Mouse (Mus musculus) leukemia stem cell, adult 10-12 weeks (primary cell): Measurements from ENCODE around the gene Syt16. TPM values are rescaled to one million over a fixed set of nuclear protein-coding genes. Genes with fewer than 3 reads are reported as not detected.

ENCODE experiments used
- polyA plus RNA-seq: library from polyadenylated mRNA; stranded (reverse); fragments of >175 nt; gene quantifications from 2 replicates; pipeline ENCODE4 v1.2.3, GENCODE M21; 2012; ENCODE audit warnings: low replicate concordance

Gene Syt16
- polyA plus RNA-seq = 0.07 TPM in 1 of 2 replicates, not detected in the other

DNA sequence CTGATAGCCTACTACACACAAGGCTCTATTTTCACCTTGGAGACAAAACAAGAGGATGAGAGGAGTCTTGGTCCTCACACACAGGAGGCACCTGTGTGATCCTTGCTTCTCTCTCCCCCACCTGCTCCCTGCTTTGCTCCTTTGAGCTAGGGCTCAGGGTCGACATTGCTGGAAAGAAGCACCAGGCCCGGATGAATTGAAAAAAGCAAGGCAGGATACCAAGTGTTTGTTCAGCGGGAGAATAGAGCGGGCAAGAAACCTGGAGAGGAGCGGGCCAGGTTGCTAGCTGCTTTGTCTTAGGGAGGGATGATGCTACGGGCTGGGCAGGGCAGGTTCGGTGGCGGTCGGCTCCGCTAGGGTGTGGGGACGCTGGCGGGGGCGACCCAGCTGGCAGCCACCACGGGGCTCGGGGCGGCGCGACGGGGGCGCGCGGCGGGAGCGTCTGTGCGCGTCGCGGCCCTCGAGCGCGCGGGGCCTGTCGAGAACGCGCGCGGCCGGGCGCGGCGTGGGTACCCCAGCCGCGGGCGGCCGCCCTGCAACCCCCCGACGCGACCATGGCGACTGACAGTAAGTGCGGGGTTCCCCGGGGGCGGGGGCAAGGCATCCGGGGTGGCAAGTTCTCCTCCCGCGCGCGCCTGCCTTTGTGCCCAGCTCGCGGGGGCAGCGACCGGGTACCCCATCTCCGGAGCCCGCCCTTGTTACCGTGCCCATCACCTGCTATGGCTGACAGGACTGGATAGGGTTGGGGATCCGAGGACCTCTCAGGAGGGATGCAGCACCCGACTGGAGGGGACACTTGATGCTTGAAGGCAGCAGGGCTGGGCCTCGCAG, at the start of gene Syt16:
Gene Syt16, plus strand, starts transcription at position 365 of the 831 bp plus-strand sequence.

DNA sequence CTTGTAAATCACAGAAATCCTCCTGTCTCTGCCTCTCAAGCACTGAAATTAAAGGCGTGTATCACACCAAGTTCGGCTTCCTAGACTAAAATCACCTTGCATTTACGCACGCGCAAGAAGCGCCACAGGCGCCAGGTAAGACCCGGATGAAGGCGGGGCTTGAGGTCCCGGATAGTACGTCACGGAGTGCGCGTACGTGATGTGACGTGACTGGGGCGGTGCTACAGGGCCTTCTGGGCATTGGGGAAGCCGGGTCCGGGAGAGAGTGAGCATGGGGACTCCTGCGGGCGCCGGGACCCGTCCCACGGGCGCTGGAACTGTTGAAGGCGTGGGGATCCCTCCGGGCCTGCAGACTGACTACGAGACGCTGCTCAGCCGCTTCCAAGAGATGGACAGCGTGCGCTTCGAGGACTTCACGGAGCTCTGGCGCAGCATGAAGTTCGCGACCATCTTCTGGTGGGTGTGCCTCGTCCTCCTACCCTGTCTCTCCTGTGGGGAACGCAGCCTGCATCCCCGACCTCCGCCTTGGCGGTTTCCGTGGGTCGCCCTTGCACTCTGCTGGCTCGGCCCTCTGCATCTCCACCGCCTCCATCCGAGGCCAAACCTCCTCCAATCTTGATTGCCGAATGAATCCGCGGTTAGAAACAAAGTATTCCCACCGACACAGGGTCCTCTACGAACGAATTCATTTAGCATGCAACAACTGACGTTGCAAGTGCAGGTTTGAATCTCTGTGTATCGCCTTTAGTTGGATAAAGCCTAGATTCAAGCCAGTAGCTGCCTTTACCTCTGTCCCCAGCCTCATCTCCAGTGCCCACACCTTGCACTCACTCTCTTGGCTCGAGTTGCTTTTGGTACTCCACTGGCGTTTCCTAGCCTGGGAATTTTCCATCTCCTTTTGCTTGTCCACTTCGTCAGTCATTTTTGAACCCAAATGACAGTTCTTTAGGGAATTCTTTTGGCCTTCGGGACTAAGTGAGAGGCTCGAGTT, 32.9 kb upstream of the Syt16 start, which contains the start of gene Snapc1:
Gene Snapc1, plus strand, starts transcription at position 191 of the 991 bp plus-strand sequence.

DNA sequence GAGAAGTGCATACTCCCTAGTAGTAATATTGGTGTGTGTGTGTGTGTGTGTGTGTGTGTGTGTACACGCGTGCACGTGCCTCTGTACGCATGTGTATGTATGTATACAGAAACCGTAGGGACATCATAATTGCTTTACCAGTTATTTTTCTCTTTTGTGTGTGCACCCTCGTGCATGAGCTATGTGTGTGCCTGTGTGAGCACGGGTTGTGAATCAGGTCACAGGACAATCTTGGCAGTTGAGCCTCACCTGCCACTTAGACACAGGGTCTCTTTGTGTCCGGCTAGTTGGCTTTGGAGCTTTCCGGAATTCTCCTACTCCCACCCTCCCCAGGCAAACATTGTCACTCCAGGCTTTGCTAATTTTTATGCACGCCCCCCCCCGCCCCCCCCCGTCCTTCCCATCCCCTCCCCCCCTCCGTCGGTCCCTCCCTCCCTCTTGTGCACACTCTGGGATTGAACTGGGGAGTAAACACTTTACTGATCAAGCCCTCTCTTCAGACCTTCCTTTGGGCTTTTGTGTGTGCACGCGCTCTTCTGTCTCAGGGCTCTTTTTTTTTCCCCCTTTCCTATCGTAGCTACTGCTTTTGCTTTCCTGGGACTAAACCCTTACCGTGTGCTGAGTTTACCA, 319.0 kb downstream of the Syt16 start, which contains the start of gene Gm11042:
Gene Gm11042, minus strand, starts transcription at position 51 of the 630 bp plus-strand sequence.

Other genes with a start within 250 kb of the Syt16 start
- 3.4 and 10.1 TPM in 2 replicates for gene Hif1a, start 96.3 kb upstream of the Syt16 start, polyA plus RNA-seq
- gene Gm49321, start 60.0 kb upstream of the Syt16 start, polyA plus RNA-seq = not detected in 2 replicates
- 1.7 and 6.3 TPM in 2 replicates for gene Snapc1, start 33.2 kb upstream of the Syt16 start, polyA plus RNA-seq